Mouse (Mus musculus) CH12.LX (cell line): ENCODE data around the gene Gdf7.

ENCODE experiments used
- CHD2 ChIP-seq: IDR thresholded peaks from 2 replicates; pipeline ENCODE4 v1.6.1; 2011; ENCODE audit warnings: low read length, improper control_type of control experiment
- CTCF ChIP-seq, 2 experiments: IDR thresholded peaks in 1 of 2; conservative IDR thresholded peaks in 1 of 2; 2 replicates each; pipeline ENCODE4 v1.5.1; 2011 to 2012; ENCODE audit warnings: low read depth in 2 of 2, low read length in 2 of 2, improper control_type of control experiment in 1 of 2, inconsistent platforms in 1 of 2, mild to moderate bottlenecking in 1 of 2, moderate library complexity in 1 of 2
- EP300 ChIP-seq: IDR thresholded peaks from 2 replicates; pipeline ENCODE4 v1.6.1; 2011; ENCODE audit warnings: low read length, improper control_type of control experiment
- ETS1 ChIP-seq: conservative IDR thresholded peaks from 2 replicates; pipeline ENCODE4 v1.6.1; 2012; ENCODE audit warnings: low read depth, mild to moderate bottlenecking, inconsistent platforms, low read length, improper control_type of control experiment, moderate library complexity
- MAFK ChIP-seq: IDR thresholded peaks from 2 replicates; pipeline ENCODE4 v1.6.1; 2011; ENCODE audit warnings: low read length, improper control_type of control experiment; ENCODE audit not compliant: insufficient replicate concordance
- MAX ChIP-seq: IDR thresholded peaks from 2 replicates; pipeline ENCODE4 v1.6.1; 2011; ENCODE audit warnings: low read length, improper control_type of control experiment
- MAZ ChIP-seq: IDR thresholded peaks from 2 replicates; pipeline ENCODE4 v1.6.1; 2012; ENCODE audit warnings: low read depth, mild to moderate bottlenecking, inconsistent platforms, low read length, improper control_type of control experiment, moderate library complexity
- POLR2A ChIP-seq: IDR thresholded peaks from 2 replicates; pipeline ENCODE4 v1.6.1; 2011; ENCODE audit warnings: low read depth, mild to moderate bottlenecking, improper control_type of control experiment, low read length
- RCOR1 ChIP-seq: conservative IDR thresholded peaks from 2 replicates; pipeline ENCODE4 v1.6.1; 2012; ENCODE audit warnings: low read depth, mild to moderate bottlenecking, inconsistent platforms, low read length, improper control_type of control experiment
- TCF12 ChIP-seq: IDR thresholded peaks from 2 replicates; pipeline ENCODE4 v1.6.1; 2014; ENCODE audit warnings: low read depth, mild to moderate bottlenecking, inconsistent platforms, low read length, improper control_type of control experiment
- UBTF ChIP-seq: IDR thresholded peaks from 2 replicates; pipeline ENCODE4 v1.6.1; 2012; ENCODE audit warnings: low read depth, mild to moderate bottlenecking, inconsistent platforms, low read length, improper control_type of control experiment, moderate library complexity

- TF ChIP-seq CTCF (conservative IDR thresholded peaks at IDR 0.05 in 1 of 2, IDR thresholded peaks at IDR 0.05 in 1 of 2; ENCODE audit: low read depth in 2 of 2, low read length in 2 of 2), result no peak
- TF ChIP-seq EP300, result no peak
- TF ChIP-seq RCOR1, result no peak
- TF ChIP-seq POLR2A, result no peak
- no peak for TF ChIP-seq UBTF
- TF ChIP-seq TCF12, result no peak
- TF ChIP-seq MAZ, result no peak
- TF ChIP-seq MAFK, result no peak
- no peak for TF ChIP-seq MAX
- TF ChIP-seq ETS1, result no peak
- TF ChIP-seq CHD2, result no peak
These were observed 9.2 kb upstream of the Gdf7 start for GRCm38 (mm10) chr12:8310992-8311391.
